Mouse (Mus musculus) ES-E14 (cell line): Measurements from ENCODE around the gene Colq. TPM values are rescaled to one million over a fixed set of nuclear protein-coding genes. Genes with fewer than 3 reads are reported as not detected.

Experiments used
- DNase-seq: peaks from one replicate; pipeline ENCODE4 v3.0.0-alpha.2; 2013; ENCODE audit warnings: low read depth, low spot score
- H3K27ac ChIP-seq: 2 replicates; pipeline ENCODE4 v1.5.1; 2012; ENCODE audit warnings: low read depth, mild to moderate bottlenecking, low read length, moderate library complexity, mixed read lengths; ENCODE audit not compliant: poor library complexity, insufficient read depth, severe bottlenecking
- H3K36me3 ChIP-seq: 2 replicates; pipeline ENCODE4 v1.6.1; 2012; ENCODE audit warnings: mild to moderate bottlenecking, low read length, moderate library complexity, mixed read lengths; ENCODE audit not compliant: control insufficient read depth, poor library complexity, insufficient read depth, severe bottlenecking
- H3K4me1 ChIP-seq, 2 experiments: fragments of 150-350 bp in 1 of 2; sonication (generic) in 1 of 2; 2 replicates each; pipeline ENCODE4 v1.6.1; 2012; ENCODE audit warnings: low read length in 2 of 2, mild to moderate bottlenecking in 1 of 2, mixed read lengths in 1 of 2; ENCODE audit not compliant: control insufficient read depth in 2 of 2, insufficient read depth in 2 of 2, poor library complexity in 1 of 2
- H3K4me3 ChIP-seq, 2 experiments: fragments of 150-350 bp in 1 of 2; sonication (generic) in 1 of 2; 2 replicates each; pipeline ENCODE4 v1.5.1; 2012; ENCODE audit warnings: low read length in 2 of 2, low read depth in 1 of 2, mild to moderate bottlenecking in 1 of 2, mixed read lengths in 1 of 2; ENCODE audit not compliant: insufficient read depth in 1 of 2, poor library complexity in 1 of 2, severe bottlenecking in 1 of 2
- H3K9ac ChIP-seq: 2 replicates; pipeline ENCODE4 v1.6.1; 2012; ENCODE audit warnings: low read depth, mild to moderate bottlenecking, low read length, mixed read lengths; ENCODE audit not compliant: poor library complexity, insufficient read depth, severe bottlenecking
- H3K9me3 ChIP-seq: fragments of 150-350 bp; sonication (generic); 2 replicates; pipeline ENCODE4 v1.6.1; 2012; ENCODE audit warnings: low read depth, mild to moderate bottlenecking, low read length; ENCODE audit not compliant: control insufficient read depth, insufficient read depth
- CHD2 ChIP-seq: IDR thresholded peaks from 2 replicates; pipeline ENCODE4 v1.6.1; 2014; ENCODE audit warnings: mild to moderate bottlenecking, low read depth, low read length, inconsistent platforms
- HCFC1 ChIP-seq: IDR thresholded peaks from 2 replicates; pipeline ENCODE4 v1.6.1; 2012; ENCODE audit warnings: low read length, inconsistent platforms, borderline replicate concordance; ENCODE audit not compliant: insufficient read depth
- MAFK ChIP-seq: IDR thresholded peaks from 2 replicates; pipeline ENCODE4 v1.6.1; 2014; ENCODE audit warnings: mild to moderate bottlenecking, low read depth, low read length, inconsistent platforms; ENCODE audit not compliant: insufficient read depth
- ZC3H11A ChIP-seq: IDR thresholded peaks from 2 replicates; pipeline ENCODE4 v1.6.1; 2012; ENCODE audit warnings: low read depth, mild to moderate bottlenecking, inconsistent platforms, low read length, borderline replicate concordance
- ZNF384 ChIP-seq: IDR thresholded peaks from 2 replicates; pipeline ENCODE4 v1.6.1; 2012; ENCODE audit warnings: low read depth, low read length, inconsistent platforms
- in situ Hi-C, 2 experiments: fragments of 600-800 bp; cut with MboI; formaldehyde crosslinking; loops; one replicate each; pipeline ENCODE4 v1.15.1; 2025; ENCODE audit warnings: low sequenced_read_pairs in 2 of 2, inconsistent platforms in 1 of 2; ENCODE audit not compliant: unreplicated experiment in 2 of 2
- total RNA-seq: library from RNA; depleted of rRNA; stranded (reverse); fragments of 300-350 nt; gene quantifications from 2 replicates; pipeline ENCODE4 v1.2.3, GENCODE M21; 2012

The Colq gene
- total RNA-seq, 1 experiment = 0.18 TPM

DNA sequence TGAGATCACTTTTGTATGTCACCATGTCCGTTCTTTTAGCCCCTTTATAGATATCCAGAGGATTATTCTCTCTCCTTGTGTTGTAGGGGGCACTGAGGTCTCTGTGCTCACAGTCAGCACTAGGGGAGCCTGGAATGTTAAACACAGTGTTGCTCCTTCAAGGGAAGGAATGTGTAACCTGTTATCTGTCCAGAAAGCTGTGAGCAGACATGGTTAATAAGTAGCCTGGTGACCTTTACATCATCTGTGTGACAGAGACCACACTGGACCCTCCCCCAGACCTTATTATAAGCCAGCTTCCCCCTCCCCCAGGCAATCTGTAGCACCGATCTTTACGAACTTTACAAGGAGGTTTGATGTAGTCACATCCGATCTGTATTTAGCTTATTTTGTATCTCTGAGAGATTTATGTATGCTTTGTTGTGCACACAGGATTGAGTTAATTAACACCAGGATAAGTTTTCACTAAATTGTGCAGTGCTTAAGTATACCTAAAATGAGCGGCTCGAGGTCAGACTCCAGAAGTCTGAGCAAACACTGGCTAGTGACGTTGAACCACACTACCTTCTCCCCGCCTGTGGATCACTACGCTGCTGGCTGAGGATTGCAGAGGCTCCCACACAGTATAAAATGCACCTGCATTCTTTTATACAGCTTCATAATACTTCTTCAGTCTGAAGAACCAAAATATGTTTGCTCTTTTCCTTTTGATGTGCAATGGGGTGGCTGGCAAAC, 25.5 kb downstream of the Colq start:
- peaks cover 0 to 2% of the 10 kb centered on the region in 2 experiments; a peak in 1 of 4 replicates for H3K4me1 ChIP-seq
- no peak overlapping the region for H3K4me3 ChIP-seq
- no peak overlapping the region for H3K9ac ChIP-seq
- H3K27ac ChIP-seq = no peak overlapping the region
- H3K9me3 ChIP-seq = no peaks in the 10 kb centered on the region
- no peak for DNase-seq
- in situ Hi-C loops = no loop called here
- no peak for TF ChIP-seq MAFK
- no peaks in the 10 kb centered on the region for H3K36me3 ChIP-seq

DNA sequence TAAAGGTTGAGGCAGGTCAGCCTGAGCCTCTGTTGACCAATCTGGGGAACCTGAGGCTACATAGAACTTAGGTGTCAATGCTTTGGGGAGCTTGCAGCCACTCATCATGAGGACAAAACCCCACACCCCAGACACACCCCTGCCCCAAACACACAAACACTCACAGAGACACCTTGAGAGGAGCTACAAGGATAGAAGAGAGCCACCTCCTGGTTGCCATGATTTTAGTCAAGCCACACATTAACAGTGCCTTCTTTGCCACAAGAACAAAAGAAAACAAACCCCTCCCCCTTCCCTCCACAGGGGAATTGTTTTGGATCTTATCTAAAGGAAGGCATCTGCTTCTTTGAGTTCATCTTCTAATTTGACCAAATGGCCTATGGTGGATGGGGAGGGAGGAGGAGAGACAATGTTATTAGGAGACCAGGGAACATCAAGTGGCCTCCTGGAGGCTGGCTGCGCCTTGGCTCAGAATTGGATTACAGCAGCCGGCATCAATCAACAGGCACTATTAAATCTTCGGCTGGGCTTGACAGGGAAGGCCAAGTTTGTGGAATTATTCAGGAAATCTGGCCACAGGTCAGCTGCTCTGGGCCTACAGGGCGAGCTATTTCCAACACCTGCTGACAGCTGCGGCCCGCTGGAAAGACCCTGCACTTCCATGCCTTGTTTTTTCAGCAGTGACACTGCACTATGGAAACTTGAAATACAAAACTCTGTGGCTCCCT, 26.5 kb downstream of the Colq start:
- Histone ChIP-seq H3K36me3 (no peaks in the 10 kb centered on the region), H3K9ac (no peak overlapping the region), H3K9me3 (no peaks in the 10 kb centered on the region), H3K27ac (no peak overlapping the region), H3K4me3 (no peak overlapping the region), H3K4me1 (peaks cover 0 to 2% of the 10 kb centered on the region in 2 experiments; a peak in 1 of 4 replicates)
- in situ Hi-C loops = no loop called here
- DNase-seq = no peak
- no peak for TF ChIP-seq MAFK
- no peak for TF ChIP-seq CHD2
- TF ChIP-seq HCFC1 = no peak
- no peak for TF ChIP-seq ZC3H11A
- no peak for TF ChIP-seq ZNF384

DNA sequence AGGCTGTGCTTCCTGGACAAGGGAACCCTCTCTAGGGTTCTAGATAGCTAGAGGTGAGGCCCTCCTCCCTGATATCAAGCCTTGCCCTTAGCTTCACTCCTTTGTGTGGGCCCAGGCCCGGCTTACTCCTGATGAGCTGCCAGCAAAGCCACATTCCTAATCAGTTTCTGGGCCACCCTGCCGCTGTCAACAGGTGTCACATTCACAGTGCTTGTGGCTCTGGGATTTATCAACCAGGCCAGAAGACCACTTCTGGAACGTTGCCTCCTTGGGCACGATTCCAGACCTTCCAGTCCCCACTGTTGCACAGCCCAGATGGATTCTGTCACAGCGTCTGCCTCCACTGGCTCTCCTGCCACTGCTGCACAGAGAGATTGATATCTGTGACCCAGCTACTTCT, 30.3 kb downstream of the Colq start:
- Histone ChIP-seq H3K9me3 (no peaks in the 10 kb centered on the region), H3K4me1 (peaks cover 2% of the 10 kb centered on the region in 2 experiments; a peak in 2 of 4 replicates), H3K36me3 (no peaks in the 10 kb centered on the region), H3K9ac (no peak overlapping the region), H3K4me3 (no peak overlapping the region), H3K27ac (no peak overlapping the region)
- in situ Hi-C loops = no loop called here
- TF ChIP-seq ZC3H11A (no peak), MAFK (no peak), CHD2 (no peak), ZNF384 (no peak), HCFC1 (no peak)
- no peak for DNase-seq

DNA sequence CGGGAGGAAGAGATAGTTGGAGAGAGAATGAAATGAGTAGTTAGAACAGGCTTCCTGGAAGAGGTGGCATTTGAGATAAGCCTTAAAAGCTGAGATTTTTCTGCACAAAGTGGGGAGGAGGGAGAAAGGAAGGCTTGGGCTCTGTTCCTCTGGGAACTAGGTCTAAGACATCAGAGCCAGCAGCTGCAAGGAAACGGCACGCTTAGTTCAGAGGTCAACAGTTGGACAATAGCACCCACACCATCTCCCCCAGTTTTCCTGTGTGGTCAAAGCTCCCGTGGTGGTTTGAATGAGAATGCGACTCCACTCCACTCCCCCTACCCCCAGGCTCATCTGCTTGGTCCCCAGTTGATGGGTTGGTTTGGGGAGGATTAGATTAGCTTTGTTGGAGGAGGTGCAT, 31.9 kb downstream of the Colq start:
- in situ Hi-C loops = no loop called here
- Histone ChIP-seq H3K27ac (no peak overlapping the region), H3K9ac (no peak overlapping the region), H3K36me3 (no peaks in the 10 kb centered on the region), H3K4me3 (no peak overlapping the region), H3K9me3 (no peaks in the 10 kb centered on the region), H3K4me1 (peaks cover 0 to 2% of the 10 kb centered on the region in 2 experiments; a peak in 1 of 4 replicates)
- no peak for DNase-seq
- TF ChIP-seq ZNF384 (no peak), ZC3H11A (no peak), MAFK (no peak), HCFC1 (no peak), CHD2 (no peak)
